Mouse (Mus musculus) olfactory bulb, adult 2 months (tissue): Measurements from ENCODE around the gene Plk3.

Experiments
- CTCF ChIP-seq: fragments of 200-500 bp; IDR thresholded peaks from 2 replicates; pipeline ENCODE4 v1.5.1; 2012; ENCODE audit warnings: low read depth, mild to moderate bottlenecking, low read length, moderate library complexity; ENCODE audit not compliant: insufficient read depth
- POLR2A ChIP-seq: fragments of 200-500 bp; IDR thresholded peaks from 2 replicates; pipeline ENCODE4 v1.6.1; 2012; ENCODE audit warnings: mild to moderate bottlenecking, low read depth, low read length, moderate library complexity; ENCODE audit not compliant: insufficient read depth

DNA sequence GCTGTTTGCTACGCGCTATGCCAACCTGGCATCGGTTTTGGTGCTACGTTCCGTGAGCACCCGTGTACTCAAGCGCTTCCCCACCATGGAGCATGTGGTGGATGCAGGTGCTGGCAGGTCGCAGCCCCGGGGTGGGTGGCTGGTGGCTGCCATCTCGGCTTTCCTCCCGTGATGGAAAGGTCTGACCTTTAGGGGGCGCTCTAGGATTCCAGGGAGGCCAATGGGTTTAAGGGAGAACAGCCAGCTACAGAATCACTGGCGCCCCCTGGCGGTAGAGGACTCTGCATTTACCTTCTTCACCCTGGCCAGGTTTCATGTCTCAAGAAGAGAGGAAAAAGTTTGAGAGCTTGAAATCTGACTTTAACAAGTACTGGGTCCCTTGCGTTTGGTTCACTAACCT is 12.4 kb upstream of the Plk3 start:
- TF ChIP-seq POLR2A (no peak), CTCF (peak; percentile 69; the same call in 1 of the 2 replicates)
